Mouse (Mus musculus) kidney, embryonic 16.5 days (tissue): Measurements from ENCODE around the gene Snrnp35. TPM values are rescaled to one million over a fixed set of nuclear protein-coding genes. Genes with fewer than 3 reads are reported as not detected.

ENCODE experiments used
- ATAC-seq: fragments of 200-750 bp; cut with Nextera tagmentation; 2 replicates; pipeline ENCODE4 v1.8.0; 2017; ENCODE audit warnings: moderate TSS enrichment; ENCODE audit not compliant: low FRiP score, low TSS enrichment
- H3K27ac ChIP-seq: fragments of 300-500 bp; sonication (generic); 2 replicates; pipeline ENCODE4 v1.5.1; 2014; ENCODE audit warnings: low read length
- H3K27me3 ChIP-seq: fragments of 300-500 bp; sonication (generic); 2 replicates; pipeline ENCODE4 v1.6.1; 2014; ENCODE audit warnings: low read length, control low read depth, mixed read lengths; ENCODE audit not compliant: insufficient read depth
- H3K36me3 ChIP-seq: fragments of 300-500 bp; sonication (generic); 2 replicates; pipeline ENCODE4 v1.6.1; 2014; ENCODE audit warnings: low read length, control low read depth, mixed read lengths; ENCODE audit not compliant: insufficient read depth
- H3K4me1 ChIP-seq: fragments of 300-500 bp; sonication (generic); 2 replicates; pipeline ENCODE4 v1.6.1; 2014; ENCODE audit warnings: low read length, control low read depth, mixed read lengths; ENCODE audit not compliant: insufficient read depth
- H3K4me2 ChIP-seq: fragments of 300-500 bp; sonication (generic); replicated peaks from 2 replicates; pipeline ENCODE4 v1.6.1; 2014; ENCODE audit warnings: low read depth, low read length
- H3K4me3 ChIP-seq: fragments of 300-500 bp; sonication (generic); 2 replicates; pipeline ENCODE4 v1.5.1; 2014; ENCODE audit warnings: mild to moderate bottlenecking, low read length
- H3K9ac ChIP-seq: fragments of 300-500 bp; sonication (generic); replicated peaks from 2 replicates; pipeline ENCODE4 v1.6.1; 2014; ENCODE audit warnings: low read length
- H3K9me3 ChIP-seq: fragments of 300-500 bp; sonication (generic); 2 replicates; pipeline ENCODE4 v1.6.1; 2016; ENCODE audit warnings: low read length, control low read depth
- WGBS: fragments of 180-500 bp; shearing (Covaris S2); extraction: QIAGEN DNeasy Blood & Tissue Kit; methylation state at CpG from one replicate; pipeline ENCODE4 v1.1.7; 2014; 5-methylcytosine and 5-hydroxymethylcytosine counted together
- polyA plus RNA-seq: library from polyadenylated mRNA; unstranded; fragments of >200 nt; fragmentation: Nextera tagmentation; extraction: Ambion mirVana; gene quantifications from 2 replicates; pipeline ENCODE4 v1.2.1, GENCODE M21; 2015

Snrnp35 gene
- polyA plus RNA-seq, 1 experiment from 2014 or later: 29.4 TPM

- H3K9ac ChIP-seq: no peak overlapping the region
- H3K27me3 ChIP-seq: no peaks in the 10 kb centered on the region
- H3K36me3 ChIP-seq: peaks cover 35% of the 10 kb centered on the region
- 86% methylated on average over 6 of the region's 6 CpGs for WGBS
- H3K4me1 ChIP-seq: peaks cover 14% of the 10 kb centered on the region
- H3K9me3 ChIP-seq: no peaks in the 10 kb centered on the region
- no peak overlapping the region for H3K4me3 ChIP-seq
- no peak overlapping the region for H3K27ac ChIP-seq
- no peak for ATAC-seq
- H3K4me2 ChIP-seq: no peak overlapping the region
Observed at GRCm38 (mm10) chr5:124509200-124509599, 26.3 kb downstream of the Snrnp35 start.

DNA sequence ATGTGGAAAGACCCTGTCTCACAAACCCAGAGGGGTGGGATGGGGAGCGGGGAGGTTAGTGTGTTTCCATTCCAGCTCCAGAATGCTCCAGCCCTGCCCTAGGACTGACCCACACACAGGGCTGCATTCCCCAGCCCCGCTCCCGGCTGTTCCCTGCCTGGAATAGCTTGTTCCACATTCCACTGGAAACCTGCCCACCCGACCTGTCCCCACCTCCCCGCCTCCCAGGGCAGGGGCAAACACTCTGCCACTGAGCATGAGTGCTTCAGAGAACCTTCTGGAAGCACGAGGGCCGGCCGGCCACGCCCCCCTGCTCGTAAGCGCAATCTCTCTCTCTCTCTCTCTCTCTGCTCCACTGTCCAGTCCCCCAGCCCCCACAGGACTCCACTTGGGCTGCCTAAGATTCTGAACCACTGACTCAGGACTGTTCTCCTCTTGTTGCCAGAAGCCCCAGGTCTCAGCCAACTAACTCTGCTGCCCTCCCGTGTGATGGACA is 26.9 kb downstream of the Snrnp35 start:
- Histone ChIP-seq H3K27ac (no peak overlapping the region), H3K27me3 (no peaks in the 10 kb centered on the region), H3K9ac (no peak overlapping the region), H3K9me3 (no peaks in the 10 kb centered on the region), H3K4me2 (no peak overlapping the region), H3K4me3 (no peak overlapping the region), H3K4me1 (peaks cover 14% of the 10 kb centered on the region), H3K36me3 (peaks cover 38% of the 10 kb centered on the region)
- ATAC-seq: peak; percentile 47; the same call in 1 of the 2 replicates
- 64% methylated on average over 12 of the region's 12 CpGs for WGBS

GRCm38 (mm10) chr5:124510536-124511050 is 27.7 kb downstream of the Snrnp35 start:
- H3K27ac ChIP-seq: no peak overlapping the region
- 93% methylated on average over 10 of the region's 10 CpGs for WGBS

DNA sequence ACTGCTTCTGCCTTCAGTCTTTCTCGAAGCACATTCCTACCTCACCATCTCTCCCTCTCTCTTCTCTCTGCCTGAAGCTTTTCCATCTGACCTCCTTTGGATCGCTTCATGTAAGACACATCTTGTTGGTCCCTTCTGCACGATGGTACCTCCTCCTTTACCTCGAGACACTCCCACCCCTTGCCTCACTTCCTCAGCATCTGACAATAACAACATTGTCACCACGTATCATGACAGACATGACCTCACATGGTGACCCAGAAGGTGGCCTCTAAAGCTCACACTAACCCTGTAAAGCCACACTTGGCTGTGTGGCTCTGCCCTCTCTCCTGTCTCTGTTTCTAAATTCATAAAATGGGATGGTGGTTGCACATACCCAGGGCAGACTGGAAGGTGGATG is 32.9 kb downstream of the Snrnp35 start:
- 72% methylated on average over 5 of the region's 5 CpGs for WGBS
- H3K9ac ChIP-seq: no peak overlapping the region

More at GRCm38 (mm10) chr5:124510536-124511050, 27.7 kb downstream of the Snrnp35 start:
- Histone ChIP-seq H3K36me3 (peaks cover 36% of the 10 kb centered on the region), H3K4me1 (peaks cover 14% of the 10 kb centered on the region), H3K4me2 (no peak overlapping the region), H3K9me3 (no peaks in the 10 kb centered on the region), H3K27me3 (no peaks in the 10 kb centered on the region), H3K4me3 (no peak overlapping the region), H3K9ac (no peak overlapping the region)
- ATAC-seq: no peak

GRCm38 (mm10) chr5:124518648-124519047 is 35.7 kb downstream of the Snrnp35 start:
- no peak for ATAC-seq
- no peak overlapping the region for H3K4me2 ChIP-seq

More for the DNA sequence above, 32.9 kb downstream of the Snrnp35 start:
- Histone ChIP-seq H3K4me3 (no peak overlapping the region), H3K9me3 (no peaks in the 10 kb centered on the region), H3K4me2 (no peak overlapping the region), H3K27ac (no peak overlapping the region), H3K36me3 (peaks cover 57% of the 10 kb centered on the region), H3K4me1 (no peaks in the 10 kb centered on the region), H3K27me3 (no peaks in the 10 kb centered on the region)
- no peak for ATAC-seq

DNA sequence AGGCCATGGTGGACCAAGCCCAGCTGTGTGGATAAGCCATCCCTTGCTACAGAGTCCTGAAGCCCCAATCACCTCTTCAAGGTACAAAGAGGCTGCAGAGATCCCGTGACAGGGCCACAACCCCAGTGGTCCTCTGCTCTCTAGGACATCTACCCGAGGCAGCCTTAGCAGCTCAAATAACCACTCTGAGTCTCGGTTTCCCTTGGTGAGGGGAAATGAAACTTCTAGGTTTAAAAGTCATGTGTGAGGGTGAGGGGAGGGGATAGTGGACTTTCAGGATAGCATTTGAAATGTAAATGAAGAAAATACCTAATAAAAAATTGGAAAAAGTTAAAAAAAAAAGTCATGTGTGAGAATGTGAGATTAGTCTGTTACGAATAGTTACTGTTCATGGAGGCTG is 38.7 kb downstream of the Snrnp35 start:
- whole genome bisulfite sequencing: 68% methylated on average over 4 of the region's 4 CpGs
- ATAC-seq: no peak
- no peaks in the 10 kb centered on the region for H3K27me3 ChIP-seq

More at GRCm38 (mm10) chr5:124518648-124519047, 35.7 kb downstream of the Snrnp35 start:
- no peaks in the 10 kb centered on the region for H3K27me3 ChIP-seq
- 89% methylated on average over 10 of the region's 10 CpGs for WGBS
- peaks cover 50% of the 10 kb centered on the region for H3K36me3 ChIP-seq
- H3K27ac ChIP-seq: no peak overlapping the region
- H3K9ac ChIP-seq: no peak overlapping the region
- H3K9me3 ChIP-seq: peaks cover 4% of the 10 kb centered on the region; the same call in 1 of the 2 replicates
- H3K4me3 ChIP-seq: no peak overlapping the region
- no peaks in the 10 kb centered on the region for H3K4me1 ChIP-seq

GRCm38 (mm10) chr5:124523032-124523431 is 40.1 kb downstream of the Snrnp35 start:
- no peak overlapping the region for H3K4me2 ChIP-seq
- H3K4me3 ChIP-seq: no peak overlapping the region
- peaks cover under 1% of the 10 kb centered on the region; the same call in 1 of the 2 replicates for H3K4me1 ChIP-seq
- H3K27ac ChIP-seq: no peak overlapping the region
- WGBS: 99% methylated on average over 8 of the region's 8 CpGs
- no peaks in the 10 kb centered on the region for H3K27me3 ChIP-seq
- H3K9me3 ChIP-seq: peaks cover 4% of the 10 kb centered on the region; the same call in 1 of the 2 replicates
- H3K9ac ChIP-seq: no peak overlapping the region
- no peak for ATAC-seq
- peaks cover 28% of the 10 kb centered on the region for H3K36me3 ChIP-seq

More for the DNA sequence above, 38.7 kb downstream of the Snrnp35 start:
- H3K4me1 ChIP-seq: no peaks in the 10 kb centered on the region
- H3K4me3 ChIP-seq: no peak overlapping the region
- H3K9ac ChIP-seq: no peak overlapping the region
- H3K36me3 ChIP-seq: peaks cover 37% of the 10 kb centered on the region
- peaks cover 4% of the 10 kb centered on the region; the same call in 1 of the 2 replicates for H3K9me3 ChIP-seq
- H3K27ac ChIP-seq: no peak overlapping the region
- no peak overlapping the region for H3K4me2 ChIP-seq

DNA sequence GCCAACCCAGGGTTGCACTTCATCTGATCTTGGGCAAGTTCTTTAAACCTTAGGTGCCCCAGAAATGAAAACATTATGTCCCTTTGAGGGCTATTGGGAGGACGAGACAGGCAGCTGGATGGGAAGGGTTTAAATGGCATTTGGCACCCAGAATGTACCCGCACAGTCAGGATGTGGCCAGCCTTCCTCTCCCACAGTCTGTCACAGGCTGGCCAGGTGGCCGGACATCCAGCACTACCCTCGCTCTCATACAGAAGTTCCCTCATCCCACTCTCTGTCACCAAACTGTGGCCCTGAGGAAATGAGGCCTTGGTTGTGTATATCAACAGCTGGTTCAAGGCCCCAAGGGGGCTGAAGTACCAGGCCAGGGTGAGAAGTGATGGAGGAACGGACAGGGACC is 42.0 kb downstream of the Snrnp35 start:
- Histone ChIP-seq H3K27ac (no peak overlapping the region), H3K27me3 (no peaks in the 10 kb centered on the region), H3K36me3 (peaks cover 12% of the 10 kb centered on the region), H3K9me3 (peaks cover 4% of the 10 kb centered on the region; the same call in 1 of the 2 replicates), H3K4me1 (peaks cover 20% of the 10 kb centered on the region), H3K4me2 (no peak overlapping the region), H3K9ac (no peak overlapping the region), H3K4me3 (no peak overlapping the region)
- no peak for ATAC-seq
- WGBS: 90% methylated on average over 5 of the region's 5 CpGs

GRCm38 (mm10) chr5:124528351-124528750 is 45.4 kb downstream of the Snrnp35 start:
- Histone ChIP-seq H3K4me1 (peaks cover 43% of the 10 kb centered on the region), H3K9me3 (peaks cover under 1% of the 10 kb centered on the region; the same call in 1 of the 2 replicates), H3K9ac (peak overlapping the region; percentile 60), H3K4me3 (peak overlapping the region; percentile 78), H3K36me3 (peaks cover 5% of the 10 kb centered on the region), H3K27ac (peak overlapping the region; percentile 65), H3K4me2 (peak overlapping the region; percentile 69), H3K27me3 (no peaks in the 10 kb centered on the region)
- ATAC-seq: no peak
- 67% methylated on average over 4 of the region's 4 CpGs for WGBS

DNA sequence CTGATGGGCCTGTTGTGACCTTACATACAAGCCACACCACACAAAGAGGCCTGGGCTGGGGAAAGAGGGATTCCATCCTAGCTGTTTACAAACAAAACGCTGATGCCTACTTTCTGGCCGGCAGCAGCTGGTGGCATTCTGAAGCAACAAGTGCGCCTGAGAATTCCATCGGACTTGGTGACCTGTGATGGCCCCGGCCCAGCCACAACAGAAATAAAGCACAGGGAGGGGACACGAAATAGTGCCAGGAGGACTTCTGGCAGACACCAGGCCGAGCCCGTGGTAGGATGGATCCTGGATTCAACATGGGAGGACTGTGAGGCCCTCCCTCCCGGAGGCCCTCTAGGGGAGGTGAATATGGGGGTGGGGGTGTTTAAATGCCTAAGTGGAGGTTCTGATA is 45.9 kb downstream of the Snrnp35 start:
- WGBS: 11% methylated on average over 9 of the region's 9 CpGs
- Histone ChIP-seq H3K9ac (peak overlapping the region; percentile 60), H3K27me3 (no peaks in the 10 kb centered on the region), H3K9me3 (no peaks in the 10 kb centered on the region), H3K4me2 (peak overlapping the region; percentile 69), H3K36me3 (peaks cover under 1% of the 10 kb centered on the region), H3K27ac (peak overlapping the region; percentile 65), H3K4me3 (peak overlapping the region; percentile 78), H3K4me1 (peaks cover 43% of the 10 kb centered on the region)
- ATAC-seq: no peak
